Mouse (Mus musculus) right cerebral cortex, postnatal 14 days (tissue): ENCODE data around the gene Blnk.

Experiments
- DNase-seq: peaks from one replicate; pipeline ENCODE4 v3.0.0; 2022

The Blnk gene

DNA sequence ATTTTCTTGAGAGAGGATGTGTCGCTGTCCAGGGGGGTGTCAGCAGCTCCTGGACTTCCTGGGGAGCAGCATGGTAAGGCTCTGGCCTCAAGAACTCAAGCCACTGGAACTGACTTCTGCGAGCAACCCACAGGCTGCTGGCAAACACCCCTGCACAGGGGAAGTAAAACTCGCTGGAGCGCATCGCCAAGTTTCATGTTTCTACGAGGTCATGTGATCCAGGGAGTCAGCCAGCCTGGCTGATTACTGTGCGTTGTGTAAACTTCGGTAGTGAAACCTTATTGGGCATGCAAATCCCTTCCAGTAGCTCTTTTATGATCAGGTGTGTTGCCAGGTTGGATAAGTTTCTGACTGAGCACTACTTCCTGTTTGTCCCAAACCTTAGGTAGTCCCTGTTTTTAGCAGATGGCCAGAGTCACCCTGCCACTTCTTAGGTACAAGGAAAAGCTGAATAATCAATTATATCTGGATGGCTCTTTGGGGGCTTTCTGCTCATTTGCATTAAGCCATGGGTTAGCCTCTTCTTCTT lies at the start of gene Blnk:
Blnk (minus strand) TSS at position 479 of the 529 bp plus-strand sequence.
- DNase-seq = peak; percentile 44

DNA sequence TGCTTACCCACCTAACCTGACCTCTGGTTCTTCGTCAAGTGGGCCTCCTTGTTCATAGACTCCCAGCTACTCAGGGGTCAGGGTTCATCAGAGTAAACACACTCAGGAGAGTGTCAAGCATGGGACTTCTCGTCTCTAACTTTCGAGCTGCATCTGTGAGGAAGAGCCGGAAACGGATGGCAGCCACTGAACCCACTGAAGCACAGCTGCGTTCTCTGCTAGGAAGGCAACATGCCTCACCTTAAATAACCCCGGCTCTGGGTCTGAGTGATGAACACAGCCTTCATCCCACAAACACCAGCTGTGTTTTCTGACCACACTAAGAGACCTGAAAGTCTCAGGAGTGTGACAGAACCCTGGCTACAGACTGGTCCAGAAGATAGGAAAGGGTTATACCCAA lies 44.8 kb upstream of the Blnk start:
- no peak for DNase-seq

DNA sequence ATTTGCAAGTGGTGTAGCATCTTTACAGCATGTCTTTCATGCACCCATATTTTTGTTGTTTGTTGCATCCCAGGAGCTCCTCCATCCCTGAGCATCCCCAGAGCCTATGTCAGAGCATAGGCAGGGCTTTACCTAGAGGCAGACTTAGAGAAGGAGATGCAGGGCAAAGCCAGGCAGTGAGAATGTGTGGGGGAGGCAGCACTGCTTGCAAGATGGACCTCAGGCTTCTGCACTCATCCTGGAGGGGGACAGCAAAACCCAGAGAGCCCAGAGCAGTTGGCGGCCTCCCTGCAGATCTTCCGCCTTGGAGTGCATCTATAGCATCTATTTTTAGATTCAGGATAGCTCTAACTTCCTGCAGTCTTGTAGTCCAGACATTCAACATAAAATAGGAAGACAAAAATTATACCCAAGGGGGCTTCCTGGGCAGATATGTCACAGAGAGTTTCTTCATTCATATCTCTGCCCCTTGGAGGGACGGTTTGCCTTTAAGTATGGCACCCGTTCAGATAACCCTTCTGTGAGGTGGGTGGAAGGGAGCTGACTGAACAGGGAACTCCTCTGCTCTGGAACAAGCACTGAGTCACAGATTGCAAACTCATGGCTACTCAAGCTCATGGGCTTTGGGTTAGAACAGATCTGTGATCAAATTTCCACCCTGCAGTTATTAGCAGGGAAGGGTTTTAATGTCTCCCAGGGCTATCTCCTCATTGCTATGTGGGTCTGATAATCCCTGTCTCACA lies 41.6 kb upstream of the Blnk start:
- no peak for DNase-seq

DNA sequence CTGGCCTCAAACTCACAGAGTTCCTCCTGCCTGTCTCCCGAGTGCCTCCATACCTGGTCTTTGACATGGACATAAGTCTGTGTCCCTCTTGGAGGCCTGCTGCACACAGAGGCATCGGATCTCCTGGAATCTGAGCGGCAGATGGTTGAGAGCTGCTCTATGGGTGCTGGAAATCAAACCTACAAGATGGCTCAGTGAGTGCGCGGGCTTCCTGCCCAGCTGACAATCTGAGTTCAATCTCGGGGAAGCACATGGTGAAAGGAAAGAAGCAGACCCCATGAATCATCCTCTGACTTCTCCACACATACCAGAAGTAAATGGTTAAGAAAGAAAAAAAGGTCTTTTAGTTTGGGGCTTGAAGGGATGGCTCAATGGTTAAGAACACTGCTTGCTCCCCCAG lies 37.5 kb upstream of the Blnk start:
- DNase-seq = no peak

DNA sequence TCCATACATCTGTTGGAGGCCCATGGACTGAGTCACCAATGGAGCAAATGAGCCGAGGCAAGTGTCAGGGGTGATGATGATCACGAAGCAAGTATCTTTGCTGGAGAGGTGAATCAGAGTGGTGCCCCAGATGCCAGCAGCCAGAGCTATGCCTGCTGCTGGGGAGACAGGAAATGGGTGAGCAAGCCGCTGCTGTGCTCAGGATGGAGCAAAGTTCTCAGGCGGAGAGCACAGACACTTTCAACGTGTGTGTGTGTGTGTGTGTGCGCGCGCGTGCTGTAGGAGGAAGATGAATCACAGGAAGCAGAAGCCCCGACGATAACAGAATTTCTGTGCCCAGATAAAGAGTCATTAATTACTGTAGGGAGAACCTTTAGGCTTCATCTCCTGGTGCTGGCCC lies 36.7 kb upstream of the Blnk start:
- DNase-seq = no peak

DNA sequence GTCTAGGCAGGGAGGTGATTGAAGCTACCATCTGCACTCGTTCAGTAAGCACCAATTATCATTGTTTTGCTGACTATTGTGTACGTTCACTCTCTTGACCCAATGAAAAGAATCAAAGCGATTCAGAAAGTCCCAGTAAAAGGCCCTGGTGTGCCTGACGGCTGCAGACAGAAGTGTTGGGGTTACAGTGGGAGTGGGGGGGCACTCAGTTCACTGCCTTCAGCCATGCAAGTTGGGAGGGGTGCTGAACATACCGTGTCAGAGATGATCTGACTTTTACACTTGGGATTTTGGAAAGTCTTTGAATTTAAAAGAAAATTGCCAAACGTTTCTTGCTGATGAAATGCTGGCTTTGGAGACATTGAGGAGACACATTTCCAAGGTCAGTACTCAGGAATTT lies 35.8 kb upstream of the Blnk start:
- DNase-seq = no peak

DNA sequence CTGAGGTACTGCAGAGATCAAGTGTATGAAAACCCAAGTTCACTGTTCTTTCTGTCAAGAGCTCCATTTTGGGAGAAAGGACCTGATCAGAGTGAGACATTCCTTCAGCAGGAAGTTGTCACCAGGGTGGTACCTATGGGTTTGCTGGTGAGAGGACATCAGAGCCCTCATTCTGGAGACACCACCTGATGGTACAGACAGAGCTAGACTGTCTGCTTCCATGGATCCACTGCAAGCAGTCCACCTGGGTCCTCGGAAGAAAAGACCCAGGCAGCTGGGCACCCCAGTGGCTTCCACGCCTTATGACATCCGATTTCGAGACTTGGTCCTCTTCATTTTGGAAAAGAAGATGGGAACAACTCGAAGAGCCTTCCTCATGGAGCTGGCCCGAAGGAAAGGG lies 34.9 kb upstream of the Blnk start, which contains the start of gene Dntt:
Dntt (plus strand) TSS at position 57 of the 400 bp plus-strand sequence.
- no peak for DNase-seq

DNA sequence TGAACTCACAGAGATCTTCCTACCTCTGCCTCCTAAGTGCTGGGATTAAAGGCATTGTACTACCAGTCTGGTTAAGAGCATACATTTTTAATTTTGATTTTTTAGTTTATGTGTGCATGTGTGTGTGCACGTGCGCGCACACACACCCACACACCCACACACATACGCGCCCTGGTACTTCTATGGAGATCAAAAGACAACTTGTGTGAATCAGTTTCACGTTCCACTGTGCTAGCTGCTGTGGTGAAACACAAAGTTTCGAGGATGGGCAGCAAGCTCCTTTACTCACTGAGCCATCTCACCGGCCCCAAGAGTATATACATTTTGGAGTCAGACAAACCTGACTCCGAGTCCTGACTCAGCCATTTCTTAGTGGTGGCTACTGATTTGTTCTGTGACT lies 33.3 kb upstream of the Blnk start:
- DNase-seq = no peak

DNA sequence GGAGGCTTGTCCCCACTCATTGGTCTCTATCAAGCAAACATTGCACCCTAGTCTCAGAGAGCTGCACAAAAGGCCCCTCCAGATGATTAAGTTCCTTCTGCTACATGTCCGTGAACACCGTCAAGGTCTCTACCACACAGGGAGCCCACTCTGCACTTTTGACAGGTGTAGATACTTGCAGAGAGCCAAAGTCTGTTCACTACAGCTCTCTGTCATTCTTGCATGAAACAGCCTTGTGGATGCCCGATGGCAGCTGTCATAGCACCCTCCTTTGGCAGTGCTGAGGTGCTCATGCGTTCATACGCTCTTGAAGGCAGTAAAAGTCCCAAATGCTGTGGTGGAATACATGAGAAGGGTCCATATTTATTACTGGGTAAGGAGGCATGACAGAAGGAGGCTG lies 32.7 kb upstream of the Blnk start:
- DNase-seq = no peak

DNA sequence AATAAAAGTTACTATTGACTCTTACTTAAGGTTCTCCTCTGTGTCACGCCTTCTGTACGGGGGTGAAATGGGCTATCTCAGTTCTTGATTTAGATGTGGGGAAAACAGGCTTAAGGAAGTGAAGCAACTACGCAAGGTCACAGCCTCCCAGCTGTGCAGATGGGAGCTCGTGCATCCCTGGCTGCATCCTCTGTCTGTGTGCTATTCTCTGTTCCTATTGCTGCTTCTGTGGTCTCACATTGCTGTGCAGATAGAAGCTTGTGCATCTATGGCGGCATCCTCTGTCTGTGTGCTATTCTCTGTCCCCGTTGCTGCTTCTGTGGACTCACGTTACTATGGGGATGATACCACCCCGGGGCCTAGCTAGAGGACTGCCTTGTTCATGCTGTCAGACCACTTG lies 32.2 kb upstream of the Blnk start:
- no peak for DNase-seq

DNA sequence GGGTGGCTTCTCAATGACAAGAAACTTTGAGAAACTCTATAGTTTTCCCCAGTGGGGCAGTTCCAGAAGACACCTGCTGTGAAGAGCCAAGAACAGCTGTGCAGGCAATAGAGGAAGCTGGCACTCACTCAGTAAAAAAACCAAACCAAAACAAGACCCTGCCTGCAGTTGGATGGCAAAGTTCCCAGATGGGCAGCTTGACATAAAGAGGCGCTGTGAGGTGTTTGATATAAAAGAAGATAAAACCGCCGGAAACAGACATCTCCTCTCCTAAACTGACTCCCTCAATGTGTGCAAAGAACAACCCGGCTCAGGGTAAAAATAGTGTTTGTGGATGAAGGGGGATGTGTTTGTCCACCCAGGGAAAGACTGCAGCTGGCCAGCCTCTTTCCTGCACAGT lies 27.9 kb upstream of the Blnk start:
- peak; percentile 31 for DNase-seq

DNA sequence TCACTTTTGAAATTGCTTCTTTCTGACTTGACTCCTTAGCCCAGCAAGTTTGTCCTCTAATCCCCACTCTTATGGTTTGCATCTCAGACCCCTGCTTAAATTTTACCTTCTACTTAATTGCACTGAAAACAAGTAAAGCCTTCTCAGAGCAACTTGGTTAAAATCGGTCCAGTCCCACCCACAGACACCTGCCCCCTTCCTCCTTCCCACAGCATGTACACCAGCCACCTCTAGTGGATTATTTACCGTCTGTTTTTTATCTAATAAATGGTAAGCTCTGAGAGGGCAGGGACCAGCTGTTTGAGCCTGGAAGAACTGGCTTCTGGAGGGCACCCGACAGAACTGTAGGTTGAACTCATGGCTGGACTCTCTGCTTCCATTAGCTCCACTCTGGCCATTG lies 26.2 kb upstream of the Blnk start:
- no peak for DNase-seq

DNA sequence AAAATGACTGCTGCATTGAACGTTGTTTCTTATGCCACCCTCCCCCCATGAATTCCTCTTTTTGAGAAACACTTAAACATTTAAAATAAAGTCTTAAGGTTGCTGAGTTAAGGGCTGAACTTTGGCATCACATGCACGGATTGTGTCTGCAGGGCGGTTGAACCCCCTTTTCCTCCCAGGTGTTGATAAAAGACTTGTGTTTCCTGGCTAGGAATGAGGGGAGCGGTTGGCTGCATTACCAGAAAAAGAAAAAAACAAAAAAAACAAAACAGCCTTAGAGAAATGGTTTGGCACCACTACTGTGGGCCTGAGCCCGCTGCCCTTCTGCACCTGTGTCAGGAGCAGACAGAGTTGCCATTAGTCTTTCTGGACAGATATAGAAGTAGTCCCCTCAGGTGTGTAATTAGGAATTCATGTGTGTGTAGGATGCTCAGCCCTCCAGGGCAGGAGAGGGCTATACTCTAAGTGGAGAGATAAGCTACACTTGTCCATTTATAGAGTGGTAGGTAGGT lies 24.9 kb upstream of the Blnk start:
- no peak for DNase-seq

DNA sequence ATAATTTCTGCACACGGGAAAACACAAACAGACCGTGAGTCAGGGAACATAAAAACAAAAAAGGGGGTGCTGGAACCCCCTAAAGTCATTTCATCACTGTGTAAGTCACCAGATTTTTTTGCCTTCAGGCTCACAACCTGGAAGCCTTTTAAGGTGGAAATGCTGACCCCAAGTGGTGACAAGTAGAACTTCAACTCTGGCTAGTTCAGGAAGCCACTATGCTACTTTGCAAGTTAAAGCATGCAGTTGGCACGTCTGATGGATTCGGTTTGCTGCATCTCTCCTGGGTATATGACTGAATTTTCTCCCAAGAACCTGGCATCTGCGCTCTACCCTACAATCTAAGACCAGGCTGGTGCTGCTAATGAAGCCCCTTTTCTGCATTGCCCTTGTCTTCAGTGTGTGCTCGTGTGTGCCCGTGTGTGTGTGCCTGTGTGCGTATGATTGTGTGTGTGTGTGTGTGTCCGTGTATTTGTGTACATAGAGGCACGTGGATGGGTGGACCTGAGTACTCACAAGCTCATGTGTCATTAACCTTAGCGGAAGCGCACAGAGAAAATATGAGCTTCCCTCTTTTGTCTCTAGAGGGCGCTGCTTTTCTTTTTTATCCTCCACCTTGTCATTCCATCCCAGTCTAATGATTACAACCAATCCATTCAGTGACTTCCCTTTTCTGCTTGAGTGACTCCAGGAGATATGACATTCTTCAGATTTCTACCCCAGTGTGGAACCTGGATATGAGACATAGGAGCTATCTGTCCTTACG lies 21.8 kb upstream of the Blnk start:
- peak; percentile 32 for DNase-seq

DNA sequence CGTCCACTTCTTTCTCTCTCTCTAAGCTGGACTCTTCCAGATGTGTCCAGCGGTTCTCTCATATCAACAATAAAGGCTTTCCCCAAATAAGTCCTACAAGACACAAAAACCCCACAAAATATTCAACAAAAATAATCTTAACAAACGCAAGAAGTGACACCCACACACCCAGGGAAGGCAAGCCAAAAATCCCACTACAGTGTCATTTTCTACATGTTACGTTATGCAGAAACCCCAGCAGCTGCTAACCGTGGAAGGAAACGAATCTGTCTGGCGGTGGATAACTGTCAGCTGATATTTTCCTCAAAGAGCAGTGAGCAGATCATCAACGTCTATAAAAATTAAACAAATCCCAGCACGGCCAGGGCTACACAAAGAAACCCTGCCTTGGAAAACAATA lies 19.7 kb upstream of the Blnk start:
- no peak for DNase-seq

DNA sequence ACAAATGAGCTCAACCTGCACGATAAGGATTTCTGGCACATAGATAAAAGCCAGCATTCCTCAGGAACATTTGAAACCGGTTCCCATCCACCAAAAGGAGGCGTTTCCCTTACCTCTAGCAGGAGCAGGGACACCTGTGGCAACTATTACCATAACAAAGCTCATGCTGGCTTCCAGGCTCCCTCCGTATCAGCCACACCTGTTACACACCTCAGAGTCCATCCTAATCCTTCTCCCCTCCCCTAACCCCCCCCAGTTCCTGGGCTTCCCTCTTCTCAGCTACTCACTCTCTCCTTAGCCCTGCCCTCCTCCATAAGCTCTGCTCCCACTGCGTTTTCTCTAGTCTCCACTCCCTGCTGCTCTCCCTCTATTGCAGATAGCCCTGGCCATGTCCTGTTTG lies 19.3 kb upstream of the Blnk start:
- DNase-seq = no peak

DNA sequence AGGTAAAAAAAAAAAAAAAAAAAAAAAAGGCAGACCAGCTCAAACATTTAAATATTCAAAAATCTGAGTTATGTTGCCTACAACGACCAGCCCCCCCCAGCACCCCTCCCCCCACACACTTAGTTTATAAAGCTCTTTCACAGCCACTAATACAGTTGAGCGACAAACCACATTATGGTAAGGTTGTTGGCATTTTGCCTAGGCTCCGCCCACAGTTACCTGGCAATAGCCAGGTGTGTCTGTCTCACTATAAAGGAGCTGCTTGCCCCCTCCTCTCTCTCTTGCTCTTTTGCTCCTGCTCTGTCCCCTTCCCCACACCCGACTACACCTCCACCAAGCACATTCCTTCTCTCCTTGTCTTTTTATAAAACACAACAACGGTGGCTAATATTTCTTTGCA lies 17.3 kb upstream of the Blnk start:
- no peak for DNase-seq

DNA sequence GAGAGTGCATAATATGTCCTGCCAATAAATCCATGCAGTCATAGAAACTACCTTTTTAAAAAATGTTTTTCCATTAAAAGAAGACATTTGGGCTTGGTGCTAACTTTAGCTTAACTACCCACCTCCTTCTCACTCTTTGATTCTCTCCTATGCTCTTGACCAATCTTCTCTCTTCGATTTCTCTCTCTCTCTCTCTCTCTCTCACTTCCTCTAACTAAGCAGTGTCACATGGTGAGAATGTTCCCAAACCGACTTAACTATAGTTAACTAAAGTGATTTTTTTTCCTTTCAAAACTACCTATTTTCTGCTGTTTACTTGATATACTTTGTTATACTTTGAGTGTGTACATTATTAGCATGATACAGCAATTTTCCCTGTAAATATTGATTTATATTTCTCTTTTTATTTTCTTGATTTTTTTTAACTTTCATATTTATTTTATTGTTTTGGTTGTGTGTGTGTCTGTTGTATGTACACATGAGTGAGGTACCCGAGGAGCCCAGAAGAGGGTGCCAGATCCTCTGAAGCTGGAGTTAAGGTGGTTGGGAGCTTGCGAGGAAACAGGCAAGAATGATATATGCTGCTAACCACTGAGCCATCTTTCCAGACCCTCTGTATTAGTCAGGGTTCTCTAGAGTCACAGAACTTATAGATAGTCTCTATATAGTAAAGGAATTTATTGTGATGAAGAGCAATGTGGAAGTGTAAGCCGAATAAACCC lies 14.5 kb upstream of the Blnk start:
- DNase-seq = no peak

DNA sequence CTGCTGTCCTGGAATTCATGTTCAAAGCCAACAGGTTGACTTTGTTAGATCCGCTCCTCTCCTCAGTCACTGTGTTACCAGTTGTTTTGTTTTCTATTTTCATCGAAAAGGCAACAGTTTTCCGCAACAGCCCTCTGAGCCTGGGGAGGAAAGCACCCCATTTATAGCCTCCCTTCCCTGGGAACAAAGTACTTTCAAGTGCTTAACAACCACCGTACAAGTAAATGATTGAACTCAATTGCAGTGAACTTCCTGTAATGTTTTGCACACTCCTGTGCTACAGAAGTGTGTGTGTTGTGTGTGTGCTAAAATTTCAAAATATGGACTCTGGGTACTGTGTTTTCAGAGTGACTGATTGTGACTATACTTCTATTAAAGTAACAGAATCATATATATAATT lies 13.4 kb upstream of the Blnk start:
- no peak for DNase-seq

DNA sequence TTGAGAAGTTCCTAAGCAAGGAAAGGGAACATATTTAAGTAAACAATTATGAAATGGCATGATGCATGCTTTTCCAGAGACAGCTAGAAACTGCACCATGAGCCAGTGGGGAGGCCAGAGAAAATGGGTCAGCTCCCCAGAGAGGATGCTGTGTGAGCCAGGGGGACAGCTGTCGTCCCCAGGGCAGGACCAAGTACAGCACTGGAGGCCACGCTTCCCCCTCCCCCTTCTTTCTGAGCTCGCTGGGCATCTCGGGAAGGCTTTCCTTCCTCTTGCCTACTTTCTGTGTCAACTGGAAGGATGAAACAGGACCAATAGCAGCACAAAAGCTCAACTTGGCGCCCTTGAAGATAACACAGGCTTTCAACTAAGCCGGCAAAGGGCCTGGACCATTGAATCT lies 13.0 kb upstream of the Blnk start:
- DNase-seq = no peak

DNA sequence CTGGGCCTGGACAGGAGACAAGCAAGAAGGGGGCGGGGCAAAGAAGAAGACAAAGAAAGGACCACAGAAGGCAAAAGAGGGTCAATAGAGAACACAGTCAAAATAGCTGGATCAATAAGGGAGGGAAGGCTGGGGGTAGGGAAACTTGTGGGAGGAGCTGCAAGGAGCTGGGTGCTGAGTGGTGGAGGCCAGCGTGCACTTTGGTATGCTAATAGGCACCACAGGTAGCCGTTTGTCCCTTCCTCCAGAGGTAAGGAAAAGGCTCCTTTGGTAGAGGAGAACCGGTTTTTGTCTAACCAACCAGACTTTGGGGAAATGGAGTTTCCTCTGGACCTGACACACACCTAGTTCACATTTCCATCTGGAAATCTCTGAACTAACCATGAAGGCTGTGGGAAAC lies 12.3 kb upstream of the Blnk start:
- no peak for DNase-seq

DNA sequence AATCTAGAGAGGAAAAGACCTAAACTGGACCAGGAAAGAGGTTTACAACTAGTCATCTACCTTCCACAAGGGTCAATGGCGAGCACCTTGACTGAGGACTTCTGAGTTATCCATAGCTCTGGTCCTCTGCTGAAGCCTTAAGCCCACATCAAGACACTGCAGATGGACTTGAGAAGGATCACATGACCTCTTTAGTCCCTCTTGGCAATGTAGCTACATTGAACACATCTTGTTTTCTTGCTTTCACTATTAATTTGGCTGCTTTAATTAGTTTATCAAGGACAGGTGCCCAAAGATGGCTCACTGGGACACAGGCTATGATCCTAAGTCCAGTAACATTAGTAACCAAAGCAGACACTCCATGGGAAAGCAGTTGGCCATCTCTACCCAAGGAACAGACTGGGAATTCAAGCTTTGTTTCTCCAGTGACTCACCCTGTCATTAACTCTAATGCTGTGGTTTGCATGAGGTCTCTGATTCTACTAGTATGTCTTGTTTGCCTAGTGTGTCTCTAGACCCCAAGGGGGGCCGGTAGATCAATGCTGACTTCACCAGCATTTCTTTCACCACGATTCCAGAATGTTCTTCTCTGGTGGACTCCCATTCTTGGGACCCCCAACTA lies 9.5 kb upstream of the Blnk start:
- no peak for DNase-seq

DNA sequence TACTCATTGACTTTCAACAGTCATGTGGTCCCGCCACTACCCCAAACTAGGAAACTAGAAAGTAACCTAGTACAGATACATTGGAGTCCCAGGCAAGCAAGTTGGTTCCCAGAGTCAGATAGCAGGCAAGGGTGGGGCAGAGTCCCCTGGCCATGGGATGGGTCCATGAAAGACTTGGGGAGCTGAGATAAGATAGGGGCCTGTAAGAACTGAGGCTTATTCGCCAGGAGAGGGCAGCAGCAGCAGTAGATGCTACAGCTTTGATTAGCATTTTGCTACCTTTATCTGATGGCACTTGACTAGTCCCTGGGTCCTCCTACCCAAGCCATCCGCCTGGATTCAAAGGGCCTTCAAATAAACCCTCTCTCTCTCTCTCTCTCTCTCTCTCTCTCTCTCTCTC lies 5.2 kb upstream of the Blnk start:
- DNase-seq = no peak
